Mouse (Mus musculus) bone marrow, adult 2 months (tissue): ENCODE data around the gene Ocrl.

Source experiments
- CTCF ChIP-seq: fragments of 200-500 bp; IDR thresholded peaks from 2 replicates; pipeline ENCODE4 v1.5.1; 2011; ENCODE audit warnings: low read length, control low read depth; ENCODE audit not compliant: control insufficient read depth, insufficient read depth
- POLR2A ChIP-seq: fragments of 200-500 bp; IDR thresholded peaks from 2 replicates; pipeline ENCODE4 v1.6.1; 2011; ENCODE audit warnings: low read depth, mild to moderate bottlenecking, control low read depth, low read length, borderline replicate concordance; ENCODE audit not compliant: control insufficient read depth

DNA sequence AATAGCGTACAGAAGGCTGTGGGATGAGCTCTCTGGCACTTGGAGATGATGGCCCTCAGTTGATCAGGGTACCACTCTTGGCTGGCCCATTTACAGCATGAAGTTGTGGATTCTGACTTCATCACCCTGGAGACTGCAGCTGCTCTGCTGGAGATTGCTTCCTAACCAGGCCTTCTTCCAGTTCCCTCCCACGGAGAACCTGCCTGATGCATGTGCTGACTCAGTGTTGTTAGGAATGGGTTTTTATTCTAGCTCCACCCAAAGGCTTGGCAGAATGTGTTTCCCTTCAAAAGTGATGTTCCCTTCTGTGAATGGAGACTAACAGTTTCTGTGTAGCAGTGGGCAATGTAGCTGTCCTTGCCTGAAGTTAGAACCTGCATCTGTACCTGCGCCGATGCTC is 58.2 kb downstream of the Ocrl start:
- TF ChIP-seq CTCF (no peak), POLR2A (no peak)
